Mouse (Mus musculus) liver, embryonic 12.5 days (tissue): ENCODE results near the gene Psmg4. TPM values are rescaled to one million over a fixed set of nuclear protein-coding genes. Genes with fewer than 3 reads are reported as not detected.

Source experiments
- ATAC-seq: fragments of 200-750 bp; cut with Nextera tagmentation; 2 replicates; pipeline ENCODE4 v1.8.0; 2017; ENCODE audit warnings: moderate number of reproducible peaks, mild to moderate bottlenecking, moderate library complexity
- H3K27ac ChIP-seq: fragments of 300-500 bp; sonication (generic); 2 replicates; pipeline ENCODE4 v1.5.1; 2016; ENCODE audit warnings: mild to moderate bottlenecking
- H3K27me3 ChIP-seq: fragments of 300-500 bp; sonication (generic); replicated peaks from 2 replicates; pipeline ENCODE4 v1.6.1; 2016; ENCODE audit warnings: mild to moderate bottlenecking, moderate library complexity
- H3K36me3 ChIP-seq: fragments of 300-500 bp; sonication (generic); 2 replicates; pipeline ENCODE4 v1.6.1; 2016; ENCODE audit warnings: mild to moderate bottlenecking, moderate library complexity
- H3K4me1 ChIP-seq: fragments of 300-500 bp; sonication (generic); 2 replicates; pipeline ENCODE4 v1.6.1; 2016
- H3K4me2 ChIP-seq: fragments of 300-500 bp; sonication (generic); 2 replicates; pipeline ENCODE4 v1.6.1; 2016; ENCODE audit warnings: mild to moderate bottlenecking, moderate library complexity
- H3K4me3 ChIP-seq: fragments of 300-500 bp; sonication (generic); 2 replicates; pipeline ENCODE4 v1.5.1; 2016; ENCODE audit warnings: mild to moderate bottlenecking, moderate library complexity
- H3K9ac ChIP-seq: fragments of 300-500 bp; sonication (generic); 2 replicates; pipeline ENCODE4 v1.6.1; 2016; ENCODE audit warnings: mild to moderate bottlenecking, moderate library complexity
- H3K9me3 ChIP-seq: fragments of 300-500 bp; sonication (generic); replicated peaks from 2 replicates; pipeline ENCODE4 v1.6.1; 2016; ENCODE audit warnings: mild to moderate bottlenecking, moderate library complexity
- WGBS: fragments of 180-500 bp; shearing (Covaris S2); methylation state at CpG from one replicate; pipeline ENCODE4 v1.1.7; 2016; ENCODE audit not compliant: insufficient replicate concordance; 5-methylcytosine and 5-hydroxymethylcytosine counted together
- polyA plus RNA-seq: library from polyadenylated mRNA; unstranded; fragments of >200 nt; fragmentation: Nextera tagmentation; extraction: Ambion mirVana; gene quantifications from 2 replicates; pipeline ENCODE4 v1.2.1, GENCODE M21; 2016

Psmg4 gene
- polyA plus RNA-seq, 1 experiment from 2014 or later: 60.4 TPM

GRCm38 (mm10) chr13:34131011-34131707 is 31.6 kb upstream of the Psmg4 start:
- ATAC-seq: no peak
- Histone ChIP-seq H3K36me3 (no peaks in the 10 kb centered on the region), H3K4me2 (peak overlapping the region; percentile 76), H3K27ac (no peak overlapping the region), H3K27me3 (peaks cover 80% of the 10 kb centered on the region), H3K9ac (no peak overlapping the region), H3K4me1 (peaks cover 31% of the 10 kb centered on the region), H3K4me3 (peak overlapping the region; percentile 56), H3K9me3 (no peaks in the 10 kb centered on the region)
- WGBS: 1% methylated on average over 24 of the region's 24 CpGs

GRCm38 (mm10) chr13:34131708-34132060 is 31.1 kb upstream of the Psmg4 start:
- Histone ChIP-seq H3K9ac (no peak overlapping the region), H3K4me1 (peaks cover 31% of the 10 kb centered on the region), H3K36me3 (no peaks in the 10 kb centered on the region), H3K27ac (no peak overlapping the region), H3K4me2 (peak overlapping the region; percentile 76), H3K27me3 (peaks cover 82% of the 10 kb centered on the region), H3K9me3 (no peaks in the 10 kb centered on the region), H3K4me3 (peak overlapping the region; percentile 56)
- ATAC-seq: no peak
- WGBS: 3% methylated on average over 10 of the region's 10 CpGs

DNA sequence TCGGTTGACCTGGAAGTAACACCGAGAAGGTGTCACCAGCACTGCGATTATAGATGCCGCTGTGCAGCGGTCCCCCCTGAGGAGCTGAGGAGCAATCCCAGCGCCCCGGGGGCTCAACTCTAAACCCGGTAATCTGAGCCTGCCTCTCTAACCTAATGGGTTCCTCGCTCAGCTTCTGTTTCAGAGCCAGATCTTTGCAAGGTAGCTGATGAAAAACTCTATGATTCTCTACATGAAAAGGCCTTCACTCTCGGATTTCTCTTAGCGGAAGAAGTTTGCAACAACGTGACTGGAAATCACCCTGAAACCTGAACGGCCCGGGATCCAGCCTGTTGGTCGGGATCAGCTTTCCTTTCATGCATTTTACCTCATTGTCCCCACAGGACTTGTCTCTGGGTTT is 30.5 kb upstream of the Psmg4 start:
- Histone ChIP-seq H3K27ac (no peak overlapping the region), H3K36me3 (no peaks in the 10 kb centered on the region), H3K9me3 (no peaks in the 10 kb centered on the region), H3K4me1 (peaks cover 31% of the 10 kb centered on the region), H3K4me3 (no peak overlapping the region; the same call in 1 of the 2 replicates), H3K9ac (no peak overlapping the region), H3K27me3 (peaks cover 88% of the 10 kb centered on the region), H3K4me2 (peak overlapping the region; percentile 76; the same call in 1 of the 2 replicates)
- ATAC-seq: no peak
- 2% methylated on average over 15 of the region's 15 CpGs for WGBS

DNA sequence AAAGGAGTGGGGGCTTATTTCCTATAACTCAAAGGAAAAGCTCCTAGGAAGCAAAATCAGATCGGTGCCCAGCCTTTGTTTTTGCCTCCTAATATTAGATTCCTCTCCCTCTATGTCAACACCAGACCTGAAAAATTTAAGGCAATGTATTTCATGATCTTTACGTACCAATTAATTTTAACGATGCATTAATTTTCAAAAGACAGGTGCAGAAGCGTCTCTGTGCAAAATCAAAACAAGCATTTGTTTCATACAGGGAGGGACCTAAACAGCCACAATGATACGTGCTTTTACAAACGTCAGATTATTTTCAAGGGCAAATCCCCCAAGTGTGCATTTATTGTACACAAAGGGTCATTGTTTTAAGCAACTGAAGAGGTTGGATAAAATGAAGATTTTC is 29.9 kb upstream of the Psmg4 start:
- H3K4me1 ChIP-seq: peaks cover 31% of the 10 kb centered on the region
- no peaks in the 10 kb centered on the region for H3K9me3 ChIP-seq
- H3K4me2 ChIP-seq: no peak overlapping the region
- peaks cover 92% of the 10 kb centered on the region for H3K27me3 ChIP-seq
- H3K36me3 ChIP-seq: no peaks in the 10 kb centered on the region
- no peak for ATAC-seq
- WGBS: 32% methylated on average over 6 of the region's 6 CpGs
- H3K27ac ChIP-seq: no peak overlapping the region
- no peak overlapping the region for H3K4me3 ChIP-seq
- no peak overlapping the region for H3K9ac ChIP-seq

- H3K36me3 ChIP-seq: no peaks in the 10 kb centered on the region
- H3K27ac ChIP-seq: no peak overlapping the region
- no peaks in the 10 kb centered on the region for H3K9me3 ChIP-seq
- ATAC-seq: no peak
- no peak overlapping the region for H3K4me3 ChIP-seq
- H3K9ac ChIP-seq: no peak overlapping the region
- H3K4me1 ChIP-seq: peaks cover 31% of the 10 kb centered on the region
- H3K4me2 ChIP-seq: no peak overlapping the region
- peaks cover 95% of the 10 kb centered on the region for H3K27me3 ChIP-seq
- 17% methylated on average over 15 of the region's 15 CpGs for WGBS
These were observed 29.3 kb upstream of the Psmg4 start for GRCm38 (mm10) chr13:34133326-34134071.

DNA sequence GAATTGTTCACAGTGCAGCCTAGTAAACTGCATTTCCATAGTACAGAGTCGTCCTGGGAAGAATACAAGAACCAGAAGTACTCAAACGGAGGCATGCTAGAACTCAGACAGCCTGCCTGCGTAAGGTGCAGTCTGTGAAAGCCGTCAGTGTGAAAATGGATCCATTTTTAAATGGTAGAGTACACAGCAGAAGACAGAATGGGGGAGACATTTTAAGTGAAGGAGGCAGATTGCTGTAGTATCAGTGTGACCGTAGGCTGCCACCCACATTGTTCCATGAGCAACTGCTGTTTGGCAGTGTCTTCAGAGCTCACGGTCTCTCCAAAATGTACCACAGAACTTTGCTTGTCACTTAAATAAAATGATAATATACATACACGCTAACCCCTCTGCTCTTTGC is 28.5 kb upstream of the Psmg4 start:
- 65% methylated on average over 7 of the region's 7 CpGs for WGBS
- Histone ChIP-seq H3K27ac (no peak overlapping the region), H3K36me3 (no peaks in the 10 kb centered on the region), H3K4me2 (no peak overlapping the region), H3K4me1 (peaks cover 29% of the 10 kb centered on the region), H3K27me3 (peaks cover 88% of the 10 kb centered on the region), H3K9me3 (no peaks in the 10 kb centered on the region), H3K9ac (no peak overlapping the region), H3K4me3 (no peak overlapping the region)
- ATAC-seq: no peak

DNA sequence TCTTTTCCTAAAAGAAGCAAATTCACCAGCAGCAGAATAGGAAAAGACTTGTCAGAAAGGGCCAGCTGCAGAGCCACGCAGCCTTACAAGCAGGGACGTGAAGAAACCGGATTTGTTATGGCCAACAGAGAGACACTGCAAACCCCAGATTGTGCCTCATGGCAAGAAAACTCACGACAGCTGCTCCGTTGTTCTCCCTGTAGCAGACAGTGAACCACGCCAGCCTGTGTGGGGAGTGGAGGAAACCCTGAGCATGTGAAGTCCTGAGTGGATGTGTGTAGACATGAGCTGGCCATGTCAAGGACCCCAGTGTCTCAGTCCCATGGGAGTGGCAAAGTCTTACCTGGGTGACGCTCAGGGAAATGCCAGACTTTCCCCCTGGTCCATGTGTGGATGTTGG is 26.2 kb upstream of the Psmg4 start:
- no peaks in the 10 kb centered on the region for H3K36me3 ChIP-seq
- no peak overlapping the region for H3K4me3 ChIP-seq
- H3K27me3 ChIP-seq: peaks cover 64% of the 10 kb centered on the region
- H3K4me2 ChIP-seq: no peak overlapping the region
- ATAC-seq: no peak
- H3K9me3 ChIP-seq: no peaks in the 10 kb centered on the region
- no peak overlapping the region for H3K27ac ChIP-seq
- 62% methylated on average over 7 of the region's 7 CpGs for WGBS
- H3K9ac ChIP-seq: no peak overlapping the region
- H3K4me1 ChIP-seq: peaks cover 6% of the 10 kb centered on the region

- Histone ChIP-seq H3K4me3 (no peak overlapping the region), H3K9ac (no peak overlapping the region), H3K4me2 (no peak overlapping the region), H3K9me3 (no peaks in the 10 kb centered on the region), H3K4me1 (no peaks in the 10 kb centered on the region), H3K27me3 (peaks cover 17% of the 10 kb centered on the region), H3K36me3 (no peaks in the 10 kb centered on the region), H3K27ac (no peak overlapping the region)
- ATAC-seq: no peak
- WGBS: 65% methylated on average over 5 of the region's 5 CpGs
These were observed 19.4 kb upstream of the Psmg4 start for GRCm38 (mm10) chr13:34143389-34143788.

- Histone ChIP-seq H3K27ac (no peak overlapping the region), H3K4me2 (no peak overlapping the region), H3K9ac (no peak overlapping the region), H3K9me3 (no peaks in the 10 kb centered on the region), H3K4me1 (peaks cover 13% of the 10 kb centered on the region), H3K4me3 (no peak overlapping the region), H3K27me3 (peaks cover 50% of the 10 kb centered on the region), H3K36me3 (no peaks in the 10 kb centered on the region)
- ATAC-seq: no peak
- 51% methylated on average over 3 of the region's 3 CpGs for WGBS
These were observed 15.8 kb upstream of the Psmg4 start for GRCm38 (mm10) chr13:34146916-34147315.

DNA sequence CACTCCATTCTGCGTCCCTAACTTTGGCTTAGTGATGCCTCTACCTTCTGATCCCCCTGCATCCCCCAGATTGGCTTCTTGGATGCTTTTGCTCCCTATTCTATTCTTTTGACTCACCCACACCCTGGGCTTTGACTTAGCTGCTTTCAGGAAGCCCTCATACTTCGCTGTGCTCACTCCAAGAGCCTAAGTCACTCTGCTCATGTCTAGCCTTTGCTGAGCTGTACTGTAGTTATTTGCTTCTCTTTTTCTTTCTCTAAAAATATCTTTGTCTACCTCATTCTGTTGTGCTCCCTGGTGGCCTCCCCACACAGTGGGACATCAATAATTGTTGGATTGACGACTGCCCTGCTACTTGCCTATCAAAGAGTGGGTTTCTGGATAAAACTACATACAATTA is 14.6 kb upstream of the Psmg4 start:
- Histone ChIP-seq H3K4me2 (no peak overlapping the region), H3K27ac (no peak overlapping the region), H3K9ac (no peak overlapping the region), H3K4me3 (no peak overlapping the region), H3K9me3 (no peaks in the 10 kb centered on the region), H3K27me3 (peaks cover 52% of the 10 kb centered on the region), H3K4me1 (peaks cover 13% of the 10 kb centered on the region), H3K36me3 (no peaks in the 10 kb centered on the region)
- ATAC-seq: no peak
- 60% methylated on average over 3 of the region's 3 CpGs for WGBS

- Histone ChIP-seq H3K27ac (no peak overlapping the region), H3K9me3 (no peaks in the 10 kb centered on the region), H3K4me1 (peaks cover 13% of the 10 kb centered on the region), H3K4me2 (peak overlapping the region; percentile 59), H3K36me3 (no peaks in the 10 kb centered on the region), H3K27me3 (peaks cover 52% of the 10 kb centered on the region), H3K4me3 (peak overlapping the region; percentile 37), H3K9ac (peak overlapping the region; percentile 35)
- ATAC-seq: no peak
- WGBS: 9% methylated on average over 23 of the region's 23 CpGs
These were observed 13.9 kb upstream of the Psmg4 start for GRCm38 (mm10) chr13:34148767-34149392.

DNA sequence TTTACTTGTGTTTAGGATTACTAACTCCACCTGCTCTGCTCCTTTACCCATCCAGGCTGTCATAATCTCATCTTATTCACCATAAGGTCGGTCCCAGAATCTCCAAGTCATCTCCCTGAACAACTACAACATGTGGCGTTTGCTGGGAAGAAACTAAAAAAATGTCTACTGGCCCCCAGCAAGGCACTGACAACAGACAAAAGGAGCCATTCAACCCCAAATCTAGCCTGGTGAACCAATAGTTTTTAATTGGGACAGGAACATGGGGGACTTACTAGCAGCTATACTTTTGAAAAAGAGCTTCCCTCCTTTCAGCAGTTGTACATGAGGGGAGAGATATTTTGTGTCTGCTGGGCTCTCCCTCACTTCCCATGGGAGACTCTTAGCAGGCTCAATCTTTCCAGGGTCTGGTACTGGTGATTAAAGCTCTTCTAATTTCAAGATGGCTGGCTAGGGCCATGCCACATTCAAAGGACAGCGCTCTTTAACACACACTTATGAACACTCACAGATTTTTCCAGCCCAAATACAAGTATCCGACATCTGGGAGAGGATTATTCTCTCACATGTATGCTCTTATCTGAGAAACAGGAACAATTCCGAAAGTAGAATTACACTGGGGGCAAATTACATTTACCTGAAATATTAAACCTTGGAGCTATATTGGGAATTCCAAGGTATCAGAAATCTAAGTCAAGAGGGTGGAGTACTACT is 13.1 kb upstream of the Psmg4 start:
- Histone ChIP-seq H3K36me3 (no peaks in the 10 kb centered on the region), H3K27ac (no peak overlapping the region), H3K9me3 (no peaks in the 10 kb centered on the region), H3K4me2 (peak overlapping the region; percentile 59), H3K9ac (no peak overlapping the region), H3K4me1 (peaks cover 18% of the 10 kb centered on the region), H3K4me3 (peak overlapping the region; percentile 37; the same call in 1 of the 2 replicates), H3K27me3 (peaks cover 52% of the 10 kb centered on the region)
- 49% methylated on average over 5 of the region's 5 CpGs for WGBS
- ATAC-seq: no peak
